Mouse (Mus musculus) bone marrow macrophage, adult 2 months (primary cell): ENCODE measurements around the gene Psg23.
"Not testable (repeated sequence)": the region's sequence is repeated elsewhere in the genome, so short reads cannot be mapped to it uniquely, and the experiment has no call there.

Experiments used
- CTCF ChIP-seq: IDR thresholded peaks from 2 replicates; pipeline ENCODE4 v1.5.1; 2012; ENCODE audit warnings: low read depth, mild to moderate bottlenecking, low read length, moderate library complexity
- POLR2A ChIP-seq: IDR thresholded peaks from 2 replicates; pipeline ENCODE4 v1.6.1; 2012; ENCODE audit warnings: mild to moderate bottlenecking, low read depth, low read length, borderline replicate concordance

- not testable (repeated sequence) for TF ChIP-seq CTCF, POLR2A
Observed at GRCm38 (mm10) chr7:18626921-18627320, 10.6 kb upstream of the Psg23 start.
